Mouse (Mus musculus) thymus, adult 2 months (tissue): ENCODE results near the gene Peli3. TPM values are rescaled to one million over a fixed set of nuclear protein-coding genes. Genes with fewer than 3 reads are reported as not detected.

ENCODE experiments used
- DNase-seq: peaks from one replicate; pipeline ENCODE4 v3.0.0; 2021
- H3K27ac ChIP-seq: fragments of 200-500 bp; 2 replicates; pipeline ENCODE4 v1.5.1; 2012; ENCODE audit warnings: low read length, control low read depth; ENCODE audit not compliant: control insufficient read depth, insufficient read depth
- H3K27me3 ChIP-seq: fragments of 200-500 bp; 2 replicates; pipeline ENCODE4 v1.6.1; 2012; ENCODE audit warnings: mild to moderate bottlenecking, low read length, moderate library complexity, mixed read lengths; ENCODE audit not compliant: control insufficient read depth, insufficient read depth
- H3K36me3 ChIP-seq: fragments of 200-500 bp; 2 replicates; pipeline ENCODE4 v1.6.1; 2012; ENCODE audit warnings: mild to moderate bottlenecking, low read length, moderate library complexity; ENCODE audit not compliant: control insufficient read depth, insufficient read depth
- H3K4me1 ChIP-seq: fragments of 200-500 bp; replicated peaks from 2 replicates; pipeline ENCODE4 v1.6.1; 2012; ENCODE audit warnings: low read length; ENCODE audit not compliant: control insufficient read depth, insufficient read depth
- H3K4me3 ChIP-seq: fragments of 200-500 bp; 2 replicates; pipeline ENCODE4 v1.5.1; 2012; ENCODE audit warnings: mild to moderate bottlenecking, low read length, control low read depth, moderate library complexity; ENCODE audit not compliant: control insufficient read depth, insufficient read depth
- CTCF ChIP-seq: fragments of 200-500 bp; IDR thresholded peaks from 2 replicates; pipeline ENCODE4 v1.5.1; 2012; ENCODE audit warnings: mild to moderate bottlenecking, control low read depth, low read length, moderate library complexity, borderline replicate concordance; ENCODE audit not compliant: control insufficient read depth, poor library complexity, insufficient read depth; ENCODE audit errors: extremely low read depth
- POLR2A ChIP-seq: fragments of 200-500 bp; IDR thresholded peaks from 2 replicates; pipeline ENCODE4 v1.6.1; 2012; ENCODE audit warnings: mild to moderate bottlenecking, low read length, control low read depth, moderate library complexity; ENCODE audit not compliant: control insufficient read depth, poor library complexity, insufficient read depth; ENCODE audit errors: extremely low read depth
- WGBS: fragments of 180-500 bp; shearing (Covaris S2); methylation state at CpG from one replicate; pipeline ENCODE4 v1.1.7; 2018; 5-methylcytosine and 5-hydroxymethylcytosine counted together
- polyA plus RNA-seq: library from polyadenylated mRNA; depleted of rRNA; stranded (reverse); fragments of >200 nt; gene quantifications from 2 replicates; pipeline ENCODE4 v1.2.3, GENCODE M21; 2012; rRNA removed

The Peli3 gene
- polyA plus RNA-seq, 1 experiment, result 2.3 TPM

- Histone ChIP-seq H3K4me3 (no peak overlapping the region), H3K4me1 (no peaks in the 10 kb centered on the region), H3K27me3 (no peaks in the 10 kb centered on the region), H3K27ac (no peak overlapping the region), H3K36me3 (no peaks in the 10 kb centered on the region)
- DNase-seq, result no peak
- TF ChIP-seq CTCF (no peak), POLR2A (no peak)
- 91% methylated on average over 21 of the region's 21 CpGs for WGBS
These were observed 46.0 kb downstream of the Peli3 start for GRCm38 (mm10) chr19:4896780-4897520.

DNA sequence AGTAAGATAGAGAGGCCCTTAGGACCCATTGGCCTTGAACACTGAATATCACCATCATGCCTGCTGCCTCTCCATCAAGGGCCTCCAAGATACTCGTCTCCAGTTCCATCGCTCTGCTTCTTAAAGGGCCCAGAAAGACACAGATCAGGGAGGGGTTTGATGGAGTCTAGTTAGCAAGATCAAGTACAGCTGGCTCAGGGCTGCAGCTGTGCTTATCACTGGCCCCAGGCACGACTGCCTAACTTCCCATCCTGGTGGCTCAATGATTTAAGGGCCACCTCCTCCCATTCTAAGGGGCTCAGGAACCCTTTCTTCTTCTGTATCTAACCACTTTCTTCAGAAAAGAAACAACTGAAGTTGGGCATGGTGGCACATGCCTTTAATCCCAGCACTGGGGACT, 51.1 kb downstream of the Peli3 start:
- WGBS, result 75% methylated on average over 3 of the region's 3 CpGs
- no peaks in the 10 kb centered on the region for H3K4me1 ChIP-seq
- no peaks in the 10 kb centered on the region for H3K36me3 ChIP-seq
- TF ChIP-seq POLR2A, result no peak
- TF ChIP-seq CTCF, result no peak
- no peak for DNase-seq
- no peak overlapping the region for H3K4me3 ChIP-seq
- no peak overlapping the region for H3K27ac ChIP-seq
- H3K27me3 ChIP-seq, result no peaks in the 10 kb centered on the region

- WGBS, result 94% methylated on average over 10 of the region's 10 CpGs
- no peak for TF ChIP-seq POLR2A
- TF ChIP-seq CTCF, result no peak
- DNase-seq, result no peak
- no peak overlapping the region for H3K27ac ChIP-seq
- no peaks in the 10 kb centered on the region for H3K36me3 ChIP-seq
- H3K4me3 ChIP-seq, result no peak overlapping the region
- no peaks in the 10 kb centered on the region for H3K4me1 ChIP-seq
- no peaks in the 10 kb centered on the region for H3K27me3 ChIP-seq
These were observed 53.1 kb downstream of the Peli3 start for GRCm38 (mm10) chr19:4889791-4890190.

DNA sequence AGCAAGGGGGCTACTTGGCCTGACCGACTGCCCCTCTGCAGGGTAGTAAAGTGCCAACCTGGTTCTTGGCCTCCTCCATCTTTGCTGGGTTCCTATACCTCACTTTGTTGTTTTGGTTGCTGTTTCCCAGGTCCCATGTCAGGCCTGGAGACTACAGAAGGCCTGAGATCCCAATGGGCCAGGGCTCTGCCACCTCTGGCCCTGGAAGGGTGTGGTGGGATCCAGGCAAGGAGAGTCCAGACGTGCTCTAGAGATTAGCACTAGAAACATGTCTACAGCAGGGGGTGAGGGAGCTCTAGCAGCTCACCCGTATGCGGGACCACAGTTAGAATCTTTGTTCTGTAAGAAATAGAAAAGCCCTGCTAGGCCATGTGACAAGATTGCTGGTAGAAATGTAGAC, 59.0 kb downstream of the Peli3 start:
- Histone ChIP-seq H3K27ac (no peak overlapping the region), H3K4me3 (no peak overlapping the region), H3K36me3 (no peaks in the 10 kb centered on the region), H3K27me3 (no peaks in the 10 kb centered on the region), H3K4me1 (peaks cover 2% of the 10 kb centered on the region)
- TF ChIP-seq CTCF (no peak), POLR2A (no peak)
- 92% methylated on average over 4 of the region's 4 CpGs for WGBS
- DNase-seq, result no peak

Other genes with a start within 250 kb of the Peli3 start
- gene Gm960, start 244.5 kb downstream of the Peli3 start, polyA plus RNA-seq, result 0.04 and 1.1 TPM in 2 replicates
- gene Sptbn2, start 232.0 kb downstream of the Peli3 start, polyA plus RNA-seq, result 0.23 and 0.26 TPM in 2 replicates
- 20.0 and 20.2 TPM in 2 replicates for gene Rbm4b, start 186.6 kb downstream of the Peli3 start, polyA plus RNA-seq
- 113 and 130 TPM in 2 replicates for gene Rbm4, start 149.2 kb downstream of the Peli3 start, polyA plus RNA-seq
- 30.1 and 56.3 TPM in 2 replicates for gene Gm21992, start 131.5 kb downstream of the Peli3 start, polyA plus RNA-seq
- gene Rbm14, start 131.5 kb downstream of the Peli3 start, polyA plus RNA-seq, result 158 and 205 TPM in 2 replicates
- gene Ccs, start 103.8 kb downstream of the Peli3 start, polyA plus RNA-seq, result 35.8 and 45.8 TPM in 2 replicates
- 0.19 and 0.24 TPM in 2 replicates for gene Ccdc87, start 103.8 kb downstream of the Peli3 start, polyA plus RNA-seq
- 27.0 and 31.9 TPM in 2 replicates for gene Ctsf, start 88.0 kb downstream of the Peli3 start, polyA plus RNA-seq
- gene Actn3, start 65.2 kb downstream of the Peli3 start, polyA plus RNA-seq, result 8.4 and 11.8 TPM in 2 replicates
- gene Zdhhc24, start 64.5 kb downstream of the Peli3 start, polyA plus RNA-seq, result 53.0 and 53.5 TPM in 2 replicates
- gene Bbs1, start 36.5 kb downstream of the Peli3 start, polyA plus RNA-seq, result 2.8 and 4.7 TPM in 2 replicates
- 153 and 175 TPM in 2 replicates for gene Dpp3, start 14.8 kb downstream of the Peli3 start, polyA plus RNA-seq
- gene Mrpl11, start 19.0 kb upstream of the Peli3 start, polyA plus RNA-seq, result 25.8 and 27.3 TPM in 2 replicates
- 0.57 and 0.59 TPM in 2 replicates for gene Npas4, start 47.2 kb upstream of the Peli3 start, polyA plus RNA-seq
- gene Slc29a2, start 80.7 kb upstream of the Peli3 start, polyA plus RNA-seq, result 12.7 and 14.6 TPM in 2 replicates
- gene B4gat1, start 95.7 kb upstream of the Peli3 start, polyA plus RNA-seq, result 23.8 and 25.1 TPM in 2 replicates
- gene AC124502.3, start 95.8 kb upstream of the Peli3 start, polyA plus RNA-seq, result 1.1 and 1.4 TPM in 2 replicates
- 54.2 and 61.4 TPM in 2 replicates for gene Brms1, start 98.2 kb upstream of the Peli3 start, polyA plus RNA-seq
- gene Rin1, start 107.4 kb upstream of the Peli3 start, polyA plus RNA-seq, result 7.1 and 8.8 TPM in 2 replicates
- 5.9 and 7.7 TPM in 2 replicates for gene Cd248, start 125.0 kb upstream of the Peli3 start, polyA plus RNA-seq
- gene Tmem151a, start 142.4 kb upstream of the Peli3 start, polyA plus RNA-seq, result 1.7 and 3.5 TPM in 2 replicates
- 121 and 137 TPM in 2 replicates for gene Yif1a, start 145.4 kb upstream of the Peli3 start, polyA plus RNA-seq
- gene Cnih2, start 155.4 kb upstream of the Peli3 start, polyA plus RNA-seq, result 3.7 and 4.9 TPM in 2 replicates
- 296 and 317 TPM in 2 replicates for gene Rab1b, start 163.9 kb upstream of the Peli3 start, polyA plus RNA-seq
- gene Klc2, start 175.4 kb upstream of the Peli3 start, polyA plus RNA-seq, result 48.0 and 54.9 TPM in 2 replicates